Mouse (Mus musculus) cerebellum, postnatal 4 days (tissue): Measurements from ENCODE around the gene Sgce.
A peak's percentile ranks its signal among the peaks of the same experiment; 100 is the strongest.
"Not testable (repeated sequence)": the region's sequence is repeated elsewhere in the genome, so short reads cannot be mapped to it uniquely, and the experiment has no call there.

Experiments
- DNase-seq, 2 experiments: peaks; one replicate each; pipeline ENCODE4 v3.0.0; 2022; ENCODE audit warnings: low spot score in 2 of 2, mixed read lengths in 1 of 2

The Sgce gene

GRCm38 (mm10) chr6:4746696-4747439 is at the start of gene Sgce, which contains the start of gene Peg10:
Sgce (minus strand) TSS chr6:4747207.
Peg10 (plus strand) TSS chr6:4747306.
- peak; percentile 80 to 86 for DNase-seq

DNA sequence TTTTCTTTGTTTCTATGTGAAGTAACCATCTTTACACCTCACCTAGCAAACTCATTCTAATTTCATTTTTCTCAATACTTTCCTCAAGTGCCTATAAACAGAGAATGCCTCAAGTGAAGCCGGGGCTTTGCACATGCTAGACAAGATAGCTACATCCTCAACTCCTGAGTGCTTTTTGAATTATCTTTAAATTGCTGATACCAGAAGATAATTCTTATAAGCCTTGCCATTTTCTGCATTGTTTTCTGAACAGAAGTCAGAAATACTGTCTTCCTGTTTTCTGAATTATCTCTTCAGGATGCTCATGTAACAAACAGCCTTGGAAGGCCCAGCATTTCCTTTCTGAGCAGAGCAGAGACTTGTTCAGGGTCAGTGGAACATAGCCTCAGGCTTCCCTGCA is 49.3 kb upstream of the Sgce start:
- DNase-seq = no peak

GRCm38 (mm10) chr6:4762252-4762651 is 15.2 kb upstream of the Sgce start:
- DNase-seq = no peak

- not testable (repeated sequence) for DNase-seq
Observed at GRCm38 (mm10) chr6:4761415-4762142, 14.6 kb upstream of the Sgce start.

DNA sequence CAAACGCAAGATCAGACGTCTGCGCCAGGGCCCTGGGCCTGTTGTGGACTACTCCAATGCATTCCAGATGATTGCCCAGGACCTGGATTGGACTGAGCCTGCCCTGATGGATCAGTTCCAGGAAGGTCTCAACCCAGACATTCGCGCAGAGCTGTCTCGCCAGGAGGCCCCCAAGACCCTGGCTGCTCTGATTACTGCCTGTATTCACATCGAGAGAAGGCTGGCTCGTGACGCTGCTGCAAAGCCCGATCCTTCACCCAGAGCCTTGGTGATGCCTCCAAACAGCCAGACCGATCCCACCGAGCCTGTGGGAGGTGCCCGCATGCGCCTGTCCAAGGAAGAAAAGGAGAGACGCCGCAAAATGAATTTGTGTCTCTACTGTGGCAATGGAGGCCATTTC is 7.9 kb upstream of the Sgce start:
- no peak for DNase-seq

DNA sequence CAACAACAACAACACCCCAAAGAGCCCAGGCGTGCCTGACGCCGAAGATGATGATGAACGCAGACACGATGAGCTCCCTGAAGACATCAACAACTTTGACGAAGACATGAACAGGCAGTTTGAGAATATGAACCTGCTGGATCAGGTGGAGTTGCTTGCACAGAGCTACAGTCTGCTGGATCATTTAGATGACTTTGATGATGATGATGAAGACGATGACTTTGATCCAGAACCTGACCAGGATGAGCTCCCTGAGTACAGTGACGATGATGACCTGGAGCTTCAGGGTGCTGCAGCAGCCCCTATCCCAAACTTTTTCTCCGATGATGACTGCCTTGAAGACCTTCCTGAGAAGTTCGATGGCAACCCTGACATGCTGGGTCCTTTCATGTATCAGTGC is 7.3 kb upstream of the Sgce start:
- DNase-seq = no peak

DNA sequence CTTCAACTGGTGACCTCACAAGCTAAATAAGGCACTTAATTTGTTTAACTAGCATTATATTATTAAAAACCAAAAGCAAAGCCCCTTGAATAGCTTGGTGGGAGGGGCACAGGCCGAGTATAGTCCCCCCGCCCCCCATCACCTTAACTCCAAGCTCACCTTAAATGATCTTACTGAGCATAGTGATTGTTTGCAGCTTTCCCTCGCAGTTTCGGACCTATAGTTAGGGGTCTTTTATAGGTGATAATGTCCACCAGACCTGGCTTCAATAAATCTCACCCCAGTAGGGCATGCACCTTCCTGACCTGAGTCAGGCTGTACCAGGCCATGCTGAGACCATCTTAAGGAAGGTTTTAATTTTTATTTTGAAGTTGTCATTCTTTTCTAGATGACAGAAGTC is 4.3 kb upstream of the Sgce start:
- DNase-seq = no peak

- DNase-seq = peak; percentile 85 to 90
Observed at GRCm38 (mm10) chr6:4749091-4749490, 2.1 kb upstream of the Sgce start.

DNA sequence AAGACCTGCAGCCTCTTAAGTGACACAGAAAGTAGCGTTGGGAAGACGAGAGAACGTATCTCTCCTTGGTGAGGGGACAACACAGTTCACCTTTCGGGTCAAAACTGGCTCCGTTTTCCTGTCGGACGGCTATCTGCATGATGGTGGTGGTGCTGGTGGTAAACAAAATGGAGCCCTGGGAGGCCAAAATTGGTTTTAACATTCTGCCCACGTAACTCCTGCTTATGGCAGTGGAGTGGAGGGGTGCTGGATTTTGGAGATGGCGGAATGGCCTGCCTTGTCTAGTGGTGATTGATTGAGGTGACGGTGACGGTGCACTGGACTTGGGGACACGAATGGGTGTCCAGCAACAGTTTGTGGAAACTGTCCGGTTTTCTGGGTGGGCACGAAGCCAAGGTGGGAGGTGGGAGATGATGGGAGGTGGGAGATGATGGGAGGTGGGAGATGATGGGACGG is 1.5 kb upstream of the Sgce start:
- no peak for DNase-seq

- peak in 1 of 2 experiments; percentile 32 for DNase-seq
Observed at GRCm38 (mm10) chr6:4747677-4748505, 884 bp upstream of the Sgce start.

DNA sequence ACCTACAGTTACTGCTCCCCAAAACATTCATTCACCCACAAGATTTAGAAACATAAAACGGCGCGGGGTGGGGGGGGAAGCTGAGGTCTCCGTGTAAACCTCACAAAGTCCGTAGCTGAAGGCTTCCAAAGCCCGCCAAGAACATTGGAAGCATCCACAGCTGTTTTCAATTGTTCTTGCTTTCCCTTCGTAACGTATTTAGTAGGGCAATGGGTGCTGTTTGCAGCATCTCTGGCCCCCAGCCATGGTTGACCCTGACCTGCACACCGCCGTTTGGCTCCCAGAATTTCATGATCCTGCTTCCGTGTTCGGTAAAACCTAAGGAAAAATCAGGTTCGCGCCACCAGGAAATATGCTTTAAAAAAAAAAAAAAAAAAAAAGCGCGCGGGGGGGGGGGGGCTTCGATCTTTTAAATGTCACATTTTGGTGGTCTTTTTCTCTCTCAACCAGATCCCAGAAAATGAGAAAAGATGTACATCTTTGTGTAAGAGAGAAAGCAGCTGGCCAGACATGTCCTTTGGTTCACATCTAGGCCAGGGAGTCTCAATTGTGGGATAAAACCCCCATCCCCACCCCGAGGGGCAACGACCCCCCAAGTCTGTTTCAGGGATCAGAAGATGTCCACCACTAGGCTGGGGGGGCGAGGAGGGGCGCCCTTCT is 841 bp downstream of the Sgce start:
- no peak for DNase-seq

GRCm38 (mm10) chr6:4740511-4740910 is 6.5 kb downstream of the Sgce start:
- DNase-seq = peak in 1 of 2 experiments; percentile 19

- no peak for DNase-seq
Observed at GRCm38 (mm10) chr6:4739522-4740355, 7.3 kb downstream of the Sgce start.

GRCm38 (mm10) chr6:4738717-4739116 is 8.3 kb downstream of the Sgce start:
- no peak for DNase-seq

- no peak for DNase-seq
Observed at GRCm38 (mm10) chr6:4738034-4738629, 8.9 kb downstream of the Sgce start.

DNA sequence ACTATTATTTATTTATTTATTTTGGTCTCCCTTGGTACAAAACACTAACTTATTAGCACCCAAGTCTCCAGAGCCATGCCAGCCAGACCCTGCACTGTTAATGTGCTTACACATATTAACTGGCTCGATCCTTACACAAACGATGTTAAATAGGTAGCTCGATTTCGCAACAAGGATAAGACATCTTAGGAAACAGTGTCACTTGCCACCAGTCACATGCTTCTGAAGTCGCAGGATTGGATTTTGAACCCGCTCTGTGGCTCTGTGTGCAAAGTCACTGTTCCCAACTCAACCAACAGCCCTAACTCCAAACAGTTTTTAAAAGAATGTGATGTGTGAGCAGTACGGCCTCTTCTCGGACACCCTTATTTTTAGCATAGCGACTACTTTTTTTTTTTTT is 10.6 kb downstream of the Sgce start:
- no peak for DNase-seq

GRCm38 (mm10) chr6:4733208-4733607 is 13.8 kb downstream of the Sgce start:
- no peak for DNase-seq

DNA sequence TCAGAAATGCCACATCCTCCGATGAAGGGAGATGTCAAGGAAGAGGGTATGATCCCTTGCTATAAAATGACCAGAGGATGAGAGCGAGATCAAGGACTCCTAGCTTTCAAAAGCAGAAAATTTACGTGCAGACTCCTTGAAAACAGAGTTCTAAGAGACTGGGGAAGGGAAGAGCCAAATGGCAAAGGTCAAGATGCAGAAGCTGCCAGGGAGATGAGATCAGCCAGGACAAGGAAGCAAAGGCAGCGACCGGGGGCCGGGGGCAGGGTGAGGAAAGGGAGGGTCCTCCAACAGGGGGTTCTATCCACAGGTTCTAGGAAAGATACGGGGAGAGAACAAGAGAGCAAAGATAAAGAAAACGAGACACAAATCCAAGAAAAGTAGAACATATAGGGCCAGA is 15.3 kb downstream of the Sgce start:
- DNase-seq = no peak

- no peak for DNase-seq
Observed at GRCm38 (mm10) chr6:4728305-4728704, 18.7 kb downstream of the Sgce start.

- DNase-seq = no peak
Observed at GRCm38 (mm10) chr6:4723998-4724757, 22.8 kb downstream of the Sgce start.
